Mouse (Mus musculus) kidney, embryonic 15.5 days (tissue): ENCODE results near the gene Gla. TPM values are rescaled to one million over a fixed set of nuclear protein-coding genes. Genes with fewer than 3 reads are reported as not detected.
A peak's percentile ranks its signal among the peaks of the same experiment; 100 is the strongest.

Experiments used
- ATAC-seq: fragments of 200-750 bp; cut with Nextera tagmentation; replicated peaks from 2 replicates; pipeline ENCODE4 v1.8.0; 2017; ENCODE audit warnings: moderate TSS enrichment; ENCODE audit not compliant: low FRiP score
- H3K27ac ChIP-seq: fragments of 300-500 bp; sonication (generic); 2 replicates; pipeline ENCODE4 v1.5.1; 2015; ENCODE audit warnings: mild to moderate bottlenecking, inconsistent platforms
- H3K27me3 ChIP-seq: fragments of 300-500 bp; sonication (generic); 2 replicates; pipeline ENCODE4 v1.6.1; 2015; ENCODE audit warnings: inconsistent platforms
- H3K36me3 ChIP-seq: fragments of 300-500 bp; sonication (generic); 2 replicates; pipeline ENCODE4 v1.6.1; 2015; ENCODE audit warnings: inconsistent platforms
- H3K4me1 ChIP-seq: fragments of 300-500 bp; sonication (generic); 2 replicates; pipeline ENCODE4 v1.6.1; 2015; ENCODE audit warnings: inconsistent platforms
- H3K4me2 ChIP-seq: fragments of 300-500 bp; sonication (generic); 2 replicates; pipeline ENCODE4 v1.6.1; 2015; ENCODE audit warnings: moderate library complexity, mild to moderate bottlenecking, inconsistent platforms
- H3K4me3 ChIP-seq: fragments of 300-500 bp; sonication (generic); replicated peaks from 2 replicates; pipeline ENCODE4 v1.5.1; 2015; ENCODE audit warnings: mild to moderate bottlenecking, inconsistent platforms
- H3K9ac ChIP-seq: fragments of 300-500 bp; sonication (generic); 2 replicates; pipeline ENCODE4 v1.6.1; 2015; ENCODE audit warnings: mild to moderate bottlenecking, inconsistent platforms
- H3K9me3 ChIP-seq: fragments of 300-500 bp; sonication (generic); replicated peaks from 2 replicates; pipeline ENCODE4 v1.6.1; 2016; ENCODE audit warnings: inconsistent platforms
- WGBS: fragments of 180-500 bp; shearing (Covaris S2); methylation state at CpG from one replicate; pipeline ENCODE4 v1.1.7; 2015; ENCODE audit warnings: mixed read lengths; 5-methylcytosine and 5-hydroxymethylcytosine counted together
- polyA plus RNA-seq: library from polyadenylated mRNA; unstranded; fragments of >200 nt; fragmentation: Nextera tagmentation; extraction: Ambion mirVana; gene quantifications from 2 replicates; pipeline ENCODE4 v1.2.1, GENCODE M21; 2015

Gene Gla
- polyA plus RNA-seq, 1 experiment from 2014 or later, result 5.7 TPM

DNA sequence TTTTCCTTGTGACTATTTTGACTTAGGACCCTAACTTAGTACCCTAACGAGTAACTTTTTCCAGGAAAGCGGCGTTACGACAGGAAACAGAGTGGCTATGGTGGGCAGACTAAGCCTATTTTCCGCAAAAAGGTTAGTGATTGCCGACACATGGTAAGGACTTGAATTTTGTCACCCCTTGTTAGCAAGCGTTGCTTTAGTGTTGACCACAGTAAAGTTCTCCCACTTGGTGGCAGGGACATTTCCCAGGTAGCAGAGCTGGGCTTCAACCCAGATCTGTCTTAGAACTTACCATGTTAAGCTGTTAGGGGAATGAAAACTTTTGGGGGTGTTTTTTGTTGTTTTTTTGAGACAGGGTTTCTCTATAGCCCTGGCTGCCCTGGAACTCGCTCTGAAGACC is 14.5 kb downstream of the Gla start:
- WGBS, result 29% methylated on average over 8 of the region's 8 CpGs
- ATAC-seq, result no peak

DNA sequence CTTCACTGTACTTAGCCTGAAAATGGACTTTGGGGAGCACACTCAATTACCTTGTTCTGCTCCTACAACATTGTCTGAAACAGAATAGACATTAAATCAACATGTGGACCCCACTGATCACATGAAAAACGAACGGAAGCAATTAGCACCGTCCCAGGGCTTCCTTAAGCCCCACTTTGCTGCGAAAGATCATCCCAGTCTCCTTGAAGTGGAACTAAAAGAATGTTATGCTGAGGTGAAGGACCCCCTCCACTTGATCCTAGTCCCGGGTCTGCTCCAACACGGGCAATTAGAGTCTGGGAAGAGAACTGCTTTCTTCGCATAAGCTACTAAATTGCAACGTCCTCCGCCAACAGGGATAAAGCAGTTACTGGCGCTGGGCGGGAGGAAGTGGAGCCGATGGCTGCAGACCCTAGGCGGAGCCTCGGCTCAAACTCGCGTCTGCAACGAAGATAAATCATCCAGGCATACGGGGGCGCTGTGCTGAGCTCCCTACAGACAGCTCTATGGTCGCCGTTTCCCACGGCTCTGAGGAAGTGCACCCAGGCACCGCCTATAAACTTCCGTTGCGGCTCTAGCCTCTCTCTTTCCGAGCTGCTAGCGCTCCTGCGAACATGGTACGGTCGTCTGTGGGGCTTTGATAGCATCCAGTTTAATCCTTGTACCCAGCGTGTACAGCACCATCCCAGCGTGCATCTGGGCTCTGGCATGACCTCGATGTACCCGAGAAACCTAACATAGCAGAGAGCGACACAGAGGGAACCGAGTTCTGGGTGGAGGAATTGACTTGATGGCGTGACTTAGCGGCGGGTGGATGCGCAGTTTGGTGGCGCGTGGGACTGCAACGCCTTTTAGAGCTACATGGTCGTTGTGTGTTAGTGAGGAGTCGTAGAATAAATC is 15.6 kb downstream of the Gla start, which contains the start of gene Rpl36a:
Gene Rpl36a (plus strand): TSS at position 552 of the 900 bp plus-strand sequence.
- peak within 1 kb of the TSS; percentile 62 for H3K9ac ChIP-seq
- 21% methylated on average over 45 of the region's 45 CpGs for WGBS
- H3K27me3 ChIP-seq, result peaks cover 8% of the 10 kb centered on the region; the same call in 1 of the 2 replicates
- H3K36me3 ChIP-seq, result peaks cover 22% of the 10 kb centered on the region
- peak within 1 kb of the TSS; percentile 54 for H3K4me3 ChIP-seq
- H3K4me1 ChIP-seq, result no peaks in the 10 kb centered on the region
- ATAC-seq, result peak; percentile 98
- H3K4me2 ChIP-seq, result peak within 1 kb of the TSS; percentile 60
- peak within 1 kb of the TSS; percentile 91 for H3K27ac ChIP-seq
- no peaks in the 10 kb centered on the region for H3K9me3 ChIP-seq

More for the DNA sequence above, 14.5 kb downstream of the Gla start:
- H3K9ac ChIP-seq, result peak overlapping the region; percentile 62
- peak overlapping the region; percentile 60 for H3K4me2 ChIP-seq
- H3K36me3 ChIP-seq, result peaks cover 22% of the 10 kb centered on the region
- no peak overlapping the region for H3K27ac ChIP-seq
- H3K4me1 ChIP-seq, result no peaks in the 10 kb centered on the region
- H3K9me3 ChIP-seq, result no peaks in the 10 kb centered on the region
- peaks cover 8% of the 10 kb centered on the region; the same call in 1 of the 2 replicates for H3K27me3 ChIP-seq
- peak overlapping the region; percentile 54 for H3K4me3 ChIP-seq

DNA sequence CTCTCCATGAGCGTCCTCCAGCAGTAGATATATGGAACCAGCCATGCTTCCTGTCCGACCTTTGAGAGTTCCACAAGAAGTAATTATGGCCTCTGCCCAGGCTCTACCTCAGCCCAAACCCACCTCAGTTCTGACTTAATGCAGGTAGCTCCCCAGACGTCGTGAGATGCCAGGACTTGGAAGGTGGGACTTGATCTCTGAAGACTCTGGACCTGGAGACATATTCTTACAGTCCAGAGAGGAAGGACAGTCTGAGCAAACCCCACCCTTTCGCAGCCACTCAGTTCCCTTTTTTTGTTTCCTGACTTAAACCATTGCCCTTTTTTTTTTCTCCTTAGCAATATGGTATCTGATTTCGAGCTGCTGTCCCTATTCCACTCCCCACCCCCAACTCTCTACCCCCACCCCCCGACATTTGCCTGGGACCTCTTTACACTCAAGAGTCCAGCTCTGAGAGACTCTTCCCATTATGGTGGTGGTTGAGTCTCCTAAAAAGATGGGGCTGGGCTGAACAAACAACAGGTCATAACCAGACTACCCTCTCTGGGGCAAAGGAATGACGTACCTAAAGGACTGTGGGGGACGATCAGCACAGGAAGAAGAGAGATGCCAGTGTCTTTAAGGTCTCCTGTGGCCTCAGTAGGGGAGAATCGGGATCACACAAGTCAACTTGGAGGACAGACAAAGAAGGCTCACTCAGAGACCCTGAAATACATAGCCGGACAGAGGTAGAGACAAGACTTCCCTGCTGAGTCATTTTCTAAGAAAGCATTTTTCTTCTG is 17.8 kb downstream of the Gla start, which contains the start of gene Btk:
Gene Btk (minus strand): TSS at position 683 of the 782 bp plus-strand sequence.
- no peaks in the 10 kb centered on the region for H3K9me3 ChIP-seq
- no peak within 1 kb of the TSS for H3K4me2 ChIP-seq
- no peak within 1 kb of the TSS for H3K4me3 ChIP-seq
- peaks cover 8% of the 10 kb centered on the region; the same call in 1 of the 2 replicates for H3K36me3 ChIP-seq
- H3K27me3 ChIP-seq, result peaks cover 10% of the 10 kb centered on the region; the same call in 1 of the 2 replicates
- H3K9ac ChIP-seq, result no peak within 1 kb of the TSS
- no peaks in the 10 kb centered on the region for H3K4me1 ChIP-seq
- no peak within 1 kb of the TSS for H3K27ac ChIP-seq
- WGBS, result 79% methylated on average over 11 of the region's 11 CpGs
- ATAC-seq, result no peak

DNA sequence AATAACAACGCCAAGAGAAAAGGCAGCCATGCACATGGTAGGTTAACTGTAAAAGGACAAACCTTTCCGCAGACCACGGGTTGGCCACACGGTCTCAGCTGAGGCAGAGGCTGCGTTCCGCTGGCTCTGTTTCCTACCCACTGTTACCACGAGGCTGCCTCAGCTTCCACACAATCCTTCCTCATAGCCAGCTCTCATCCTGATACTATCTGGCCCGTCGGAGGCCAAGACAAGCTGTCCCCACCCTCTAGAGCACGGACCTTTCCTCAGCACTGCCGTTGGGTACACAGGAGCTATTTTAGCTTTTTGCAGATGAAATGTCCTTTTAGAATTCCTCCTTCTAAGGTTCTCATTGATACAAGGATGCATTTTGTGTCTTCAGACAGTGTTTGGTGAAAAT is 18.7 kb downstream of the Gla start:
- 83% methylated on average over 11 of the region's 11 CpGs for WGBS
- Histone ChIP-seq H3K4me3 (no peak overlapping the region), H3K4me1 (no peaks in the 10 kb centered on the region), H3K4me2 (no peak overlapping the region), H3K36me3 (peaks cover 2% of the 10 kb centered on the region; the same call in 1 of the 2 replicates), H3K9ac (no peak overlapping the region), H3K9me3 (no peaks in the 10 kb centered on the region), H3K27ac (no peak overlapping the region), H3K27me3 (peaks cover 12% of the 10 kb centered on the region; the same call in 1 of the 2 replicates)
- ATAC-seq, result no peak

DNA sequence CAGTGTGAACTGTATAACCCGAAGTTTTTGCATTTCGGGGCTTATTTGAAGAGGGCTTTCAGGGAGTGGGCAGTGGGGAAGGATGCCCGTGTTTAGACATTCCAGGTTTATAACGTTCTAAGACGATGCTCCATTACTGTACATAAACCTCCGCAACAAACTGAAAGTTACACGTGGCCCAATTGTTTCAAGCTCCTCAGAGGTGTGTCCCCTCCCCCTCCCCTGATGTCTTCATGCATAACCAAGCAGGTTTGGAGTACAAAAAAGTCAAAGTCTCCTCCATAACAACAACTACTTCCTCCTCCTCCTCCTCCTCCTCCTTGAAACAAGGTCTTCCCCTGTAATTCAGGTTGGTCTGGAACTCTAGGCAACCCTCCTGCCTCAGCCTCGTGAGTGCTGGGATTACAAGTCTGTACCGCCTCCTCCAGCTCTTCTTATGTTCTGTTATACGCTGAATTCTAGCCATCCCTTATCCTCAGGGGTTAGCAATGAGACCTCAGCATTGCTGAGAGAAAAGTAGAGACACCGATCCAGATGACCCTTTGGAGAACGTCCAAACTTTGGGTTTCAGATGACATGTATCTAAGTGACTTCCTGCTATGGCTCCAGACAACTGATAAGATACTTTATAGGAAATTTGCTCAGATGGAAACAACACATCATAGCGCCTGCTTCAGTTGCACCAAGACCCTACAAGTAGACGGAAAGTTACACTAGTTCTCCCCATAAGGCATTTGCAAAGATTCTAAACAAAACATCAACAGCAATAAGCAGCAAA is 20.2 kb downstream of the Gla start:
- H3K9me3 ChIP-seq, result no peaks in the 10 kb centered on the region
- no peak overlapping the region for H3K27ac ChIP-seq
- no peak overlapping the region for H3K9ac ChIP-seq
- no peak overlapping the region for H3K4me3 ChIP-seq
- no peak overlapping the region for H3K4me2 ChIP-seq
- no peak for ATAC-seq
- peaks cover 12% of the 10 kb centered on the region; the same call in 1 of the 2 replicates for H3K27me3 ChIP-seq
- H3K36me3 ChIP-seq, result no peaks in the 10 kb centered on the region
- WGBS, result 87% methylated on average over 14 of the region's 14 CpGs
- no peaks in the 10 kb centered on the region for H3K4me1 ChIP-seq

DNA sequence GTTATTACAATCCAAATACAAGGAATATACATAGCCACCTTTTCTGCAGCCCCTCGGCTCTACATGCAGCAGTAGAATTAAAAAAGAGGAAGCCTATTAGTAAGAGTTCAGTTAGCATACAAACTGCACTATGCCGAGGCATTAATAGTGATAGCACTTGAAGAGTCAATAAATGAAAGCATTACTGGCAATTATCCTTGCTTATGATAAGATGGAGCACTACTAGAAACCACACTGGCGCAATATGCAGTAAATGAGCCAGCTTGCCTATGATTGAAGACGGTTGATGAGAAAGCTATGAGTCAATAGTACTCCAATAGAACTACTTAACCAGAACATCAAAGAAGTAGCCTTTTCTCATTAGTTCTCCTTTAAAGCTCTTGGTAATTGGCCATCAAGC is 23.0 kb downstream of the Gla start:
- H3K9me3 ChIP-seq, result no peaks in the 10 kb centered on the region
- peaks cover 8% of the 10 kb centered on the region; the same call in 1 of the 2 replicates for H3K27me3 ChIP-seq
- no peak for ATAC-seq
- no peak overlapping the region for H3K9ac ChIP-seq
- WGBS, result 83% methylated on average over 4 of the region's 4 CpGs
- no peaks in the 10 kb centered on the region for H3K36me3 ChIP-seq
- no peaks in the 10 kb centered on the region for H3K4me1 ChIP-seq
- no peak overlapping the region for H3K4me2 ChIP-seq
- H3K4me3 ChIP-seq, result no peak overlapping the region
- no peak overlapping the region for H3K27ac ChIP-seq

DNA sequence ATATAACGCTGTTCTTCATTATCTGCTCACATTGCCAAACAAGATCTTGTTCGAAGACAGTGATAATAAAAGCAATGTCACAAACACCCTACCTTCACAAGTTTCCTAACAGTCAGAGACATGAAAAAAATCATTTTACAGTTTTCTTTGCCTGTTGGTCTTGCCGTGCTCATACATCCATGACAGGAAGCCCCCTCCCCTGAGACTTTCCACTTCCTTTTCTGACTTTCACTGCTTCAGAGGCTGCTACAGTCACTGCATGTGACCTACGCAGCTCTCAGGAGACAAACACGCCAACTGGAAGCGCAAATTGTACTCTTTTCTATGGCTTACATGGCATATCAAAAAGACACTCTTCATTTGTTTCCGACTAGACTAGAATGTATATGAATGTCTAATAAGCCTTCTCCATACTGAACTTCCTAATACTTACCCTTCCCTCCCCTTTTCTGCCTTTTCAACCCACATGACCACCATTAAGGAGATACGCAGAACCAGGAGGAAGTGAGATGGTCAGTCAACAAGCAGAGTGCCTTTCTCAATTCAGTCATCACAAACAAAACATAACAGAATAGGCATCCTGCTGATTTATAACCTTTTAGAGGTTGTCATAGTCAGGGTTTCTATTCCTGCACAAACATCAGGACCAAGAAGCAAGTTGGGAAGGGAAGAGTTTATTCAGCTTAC is 34.2 kb downstream of the Gla start:
- 80% methylated on average over 8 of the region's 8 CpGs for WGBS
- Histone ChIP-seq H3K9ac (no peak overlapping the region), H3K4me2 (no peak overlapping the region), H3K27me3 (peaks cover 28% of the 10 kb centered on the region), H3K27ac (no peak overlapping the region), H3K36me3 (no peaks in the 10 kb centered on the region), H3K9me3 (no peaks in the 10 kb centered on the region), H3K4me3 (no peak overlapping the region), H3K4me1 (no peaks in the 10 kb centered on the region)
- ATAC-seq, result no peak

DNA sequence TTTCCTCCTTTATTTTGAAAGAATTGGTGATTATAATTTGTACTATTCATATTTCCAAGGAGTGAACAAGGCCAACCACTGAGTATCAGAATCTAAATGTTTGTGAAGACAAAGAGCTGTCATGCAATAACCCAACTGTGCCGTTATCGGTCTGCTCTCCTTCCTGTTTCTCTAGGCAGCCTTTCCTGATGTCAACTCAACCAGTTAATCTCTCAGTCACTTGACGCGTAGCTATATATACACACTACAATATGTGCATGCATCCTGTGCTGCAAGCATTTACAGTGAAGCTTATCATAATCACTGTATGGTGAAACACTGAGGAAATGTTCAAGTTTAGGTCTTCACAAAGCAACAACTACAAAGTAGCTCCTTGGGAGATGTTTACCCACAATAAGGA is 36.6 kb downstream of the Gla start:
- Histone ChIP-seq H3K27ac (no peak overlapping the region), H3K4me3 (no peak overlapping the region), H3K9me3 (no peaks in the 10 kb centered on the region), H3K9ac (no peak overlapping the region), H3K4me1 (no peaks in the 10 kb centered on the region), H3K4me2 (no peak overlapping the region), H3K27me3 (peaks cover 28% of the 10 kb centered on the region), H3K36me3 (no peaks in the 10 kb centered on the region)
- 74% methylated on average over 4 of the region's 4 CpGs for WGBS
- ATAC-seq, result no peak

DNA sequence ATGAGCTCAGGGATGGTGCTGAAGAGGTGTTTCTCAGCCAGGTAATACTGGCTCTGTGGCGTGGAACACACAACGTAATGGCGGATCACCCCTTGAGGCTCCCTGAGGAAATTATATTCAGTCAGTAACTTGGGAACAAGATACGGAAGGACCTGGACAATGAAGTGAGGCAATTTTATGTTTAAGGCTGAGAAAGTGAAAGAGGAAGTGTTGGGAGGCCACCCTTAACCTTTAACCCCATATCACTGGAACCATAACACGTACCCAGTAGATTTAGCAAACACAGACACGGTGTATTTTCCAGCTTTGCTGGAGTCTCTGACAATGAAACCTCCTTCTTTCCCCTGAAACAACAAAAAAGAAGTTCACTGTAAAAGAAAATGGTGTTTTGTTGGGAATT is 46.5 kb downstream of the Gla start:
- no peak for ATAC-seq
- WGBS, result 67% methylated on average over 6 of the region's 6 CpGs

DNA sequence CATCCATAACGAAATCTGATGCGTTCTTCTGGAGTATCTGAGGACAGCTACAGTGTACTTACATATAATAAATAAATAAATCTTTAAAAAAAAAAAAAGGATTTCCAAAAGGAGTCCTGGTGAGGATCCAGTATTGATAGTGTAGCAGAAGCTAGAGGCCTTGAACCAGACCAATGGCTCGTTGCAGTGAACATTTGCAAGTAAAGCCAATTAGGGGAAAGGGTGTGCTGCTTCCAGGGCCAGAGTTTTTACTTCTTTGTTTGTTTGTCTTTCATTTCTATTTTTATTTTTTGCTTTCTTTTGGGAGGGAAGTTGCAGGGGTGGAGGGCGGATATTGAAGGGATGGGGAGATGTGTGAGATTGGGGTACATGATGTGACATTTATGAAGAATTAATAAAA is 47.6 kb downstream of the Gla start:
- no peak overlapping the region for H3K27ac ChIP-seq
- H3K9me3 ChIP-seq, result no peaks in the 10 kb centered on the region
- no peaks in the 10 kb centered on the region for H3K4me1 ChIP-seq
- no peaks in the 10 kb centered on the region for H3K36me3 ChIP-seq
- no peak overlapping the region for H3K4me3 ChIP-seq
- no peak overlapping the region for H3K9ac ChIP-seq
- H3K27me3 ChIP-seq, result no peaks in the 10 kb centered on the region
- ATAC-seq, result no peak
- no peak overlapping the region for H3K4me2 ChIP-seq
- WGBS, result 89% methylated on average over 4 of the region's 4 CpGs

More for the DNA sequence above, 46.5 kb downstream of the Gla start:
- no peaks in the 10 kb centered on the region for H3K27me3 ChIP-seq
- no peak overlapping the region for H3K4me3 ChIP-seq
- no peaks in the 10 kb centered on the region for H3K9me3 ChIP-seq
- H3K27ac ChIP-seq, result no peak overlapping the region
- H3K4me1 ChIP-seq, result no peaks in the 10 kb centered on the region
- no peak overlapping the region for H3K4me2 ChIP-seq
- H3K9ac ChIP-seq, result no peak overlapping the region
- no peaks in the 10 kb centered on the region for H3K36me3 ChIP-seq

DNA sequence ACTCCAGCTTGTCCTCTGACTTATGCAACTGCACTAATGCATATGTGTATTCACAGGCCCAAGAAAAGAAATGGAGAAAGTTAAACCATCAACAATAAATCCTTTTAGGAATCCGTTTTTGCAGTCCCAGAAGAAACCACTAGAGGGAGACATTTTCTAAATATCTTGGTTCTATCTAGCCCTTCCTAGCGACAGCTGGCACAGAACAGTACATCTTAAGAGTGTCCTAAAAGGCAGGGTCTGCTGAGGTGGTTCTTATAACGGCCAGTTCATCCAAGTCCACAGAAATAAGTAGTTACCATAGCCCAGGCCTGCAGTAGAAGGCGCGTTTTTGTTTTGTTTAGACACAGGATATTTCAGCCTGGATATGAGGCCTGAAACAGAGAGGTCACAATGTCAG is 50.0 kb downstream of the Gla start:
- ATAC-seq, result no peak

More for the DNA sequence above, 50.0 kb downstream of the Gla start:
- no peaks in the 10 kb centered on the region for H3K9me3 ChIP-seq
- H3K4me3 ChIP-seq, result no peak overlapping the region
- H3K4me2 ChIP-seq, result no peak overlapping the region
- no peaks in the 10 kb centered on the region; the same call in 1 of the 2 replicates for H3K27me3 ChIP-seq
- H3K36me3 ChIP-seq, result no peaks in the 10 kb centered on the region
- WGBS, result 23% methylated on average over 5 of the region's 5 CpGs
- no peak overlapping the region for H3K9ac ChIP-seq
- H3K27ac ChIP-seq, result no peak overlapping the region
- no peaks in the 10 kb centered on the region for H3K4me1 ChIP-seq
